Mouse (Mus musculus) left cerebral cortex, adult 2 months (tissue): Measurements from ENCODE around the gene Galnt6. TPM values are rescaled to one million over a fixed set of nuclear protein-coding genes. Genes with fewer than 3 reads are reported as not detected.
A peak's percentile ranks its signal among the peaks of the same experiment; 100 is the strongest.
"Not testable (repeated sequence)": the region's sequence is repeated elsewhere in the genome, so short reads cannot be mapped to it uniquely, and the experiment has no call there.

Source experiments
- DNase-seq, 2 experiments: peaks; one replicate each; pipeline ENCODE4 v3.0.0; 2021 to 2022; ENCODE audit warnings: low spot score in 2 of 2, mixed read lengths in 1 of 2; ENCODE audit errors: extremely low spot score in 1 of 2
- H3K27ac ChIP-seq: fragments of 200-600 bp; 2 replicates; pipeline ENCODE4 v1.8.1; 2022
- H3K4me3 ChIP-seq: fragments of 200-600 bp; 2 replicates; pipeline ENCODE4 v1.8.1; 2022
- CTCF ChIP-seq: fragments of 200-600 bp; IDR thresholded peaks from 2 replicates; pipeline ENCODE4 v1.8.1; 2022; ENCODE audit warnings: antibody characterized with exemption, mild to moderate bottlenecking, moderate library complexity
- intact Hi-C: fragments of 180-260 bp; cut with DNase I; formaldehyde crosslinking; loops from one replicate; pipeline ENCODE4 v1.15.1; 2025
- long read RNA-seq, 2 experiments: library from polyadenylated mRNA; stranded (forward); transcript quantifications; one replicate each; pipeline ENCODE4 v2.0.0; 2021; ENCODE audit warnings: borderline mapping rate in 2 of 2
- total RNA-seq, 2 experiments: library from RNA; stranded (reverse); gene quantifications; 2 replicates each; pipeline ENCODE4 v1.2.3; 2021

Galnt6 gene
- total RNA-seq: 1 to 10 TPM; 4.8 to 4.9 TPM
- long read RNA-seq, experiment 1, transcript Galnt6-201 (12 exons, 3,798 nt): major isoform, 11 of 15 reads
- long read RNA-seq, experiment 1, partial matches to known transcripts: 0 of 15 reads
- long read RNA-seq, experiment 1, other reads (novel, unspliced or antisense): 2 of 15 reads
- long read RNA-seq, experiment 2, transcript Galnt6-201 (12 exons, 3,798 nt): major isoform, 5 of 8 reads
- long read RNA-seq, experiment 2, partial matches to known transcripts: 0 of 8 reads
- long read RNA-seq, experiment 2, other reads (novel, unspliced or antisense): 0 of 8 reads

DNA sequence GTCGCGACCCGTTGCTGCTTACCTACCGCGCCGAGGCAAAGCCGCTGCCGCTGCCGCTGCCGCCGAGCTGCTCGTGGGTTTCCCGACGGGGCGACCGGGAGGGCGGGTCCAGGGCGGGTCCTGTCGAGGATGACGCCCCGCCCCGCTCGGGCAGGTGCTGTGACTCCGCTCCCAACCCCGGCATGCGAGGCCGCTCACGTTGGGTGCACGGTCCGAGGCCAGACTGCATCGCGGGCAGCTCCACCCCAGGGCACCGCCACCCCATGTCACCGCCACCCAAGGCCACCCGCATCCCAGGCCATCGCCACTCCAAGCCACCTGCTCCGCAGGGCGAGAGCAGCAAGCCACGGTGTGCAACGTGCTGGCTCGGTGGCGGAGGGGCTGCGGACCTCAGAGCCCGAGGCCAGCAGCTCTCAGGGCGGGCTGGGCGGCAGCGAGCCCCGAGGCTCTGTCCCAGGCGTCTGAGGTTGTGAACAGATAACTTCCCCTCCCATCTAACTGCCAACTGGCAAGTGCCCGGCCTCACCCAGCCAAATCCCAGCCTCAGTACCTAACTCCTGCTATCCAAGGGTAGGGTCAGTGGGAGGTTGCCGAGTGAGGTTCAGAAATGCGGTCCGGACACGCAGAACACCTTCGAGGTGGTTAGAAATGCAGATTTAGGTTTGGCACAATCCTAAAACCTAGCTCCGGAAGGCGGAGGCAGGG is at the start of gene Galnt6:
Gene Galnt6 (minus strand): TSS at position 96 of the 705 bp plus-strand sequence.
- no peak for TF ChIP-seq CTCF
- DNase-seq: no peak
- intact Hi-C loops: no loop called here
- peak within 1 kb of the TSS; percentile 26 for H3K4me3 ChIP-seq
- H3K27ac ChIP-seq: no peak within 1 kb of the TSS; the same call in 1 of the 2 replicates

GRCm38 (mm10) chr15:100777020-100778016 is 48.1 kb upstream of the Galnt6 start:
- intact Hi-C loops: no loop called here
- DNase-seq: peak; percentile 40 to 58
- Histone ChIP-seq H3K27ac (0 out of 2 replicates have a peak overlapping the region, but pooled peaks have one; percentile 19), H3K4me3 (no peak overlapping the region)
- TF ChIP-seq CTCF: no peak

DNA sequence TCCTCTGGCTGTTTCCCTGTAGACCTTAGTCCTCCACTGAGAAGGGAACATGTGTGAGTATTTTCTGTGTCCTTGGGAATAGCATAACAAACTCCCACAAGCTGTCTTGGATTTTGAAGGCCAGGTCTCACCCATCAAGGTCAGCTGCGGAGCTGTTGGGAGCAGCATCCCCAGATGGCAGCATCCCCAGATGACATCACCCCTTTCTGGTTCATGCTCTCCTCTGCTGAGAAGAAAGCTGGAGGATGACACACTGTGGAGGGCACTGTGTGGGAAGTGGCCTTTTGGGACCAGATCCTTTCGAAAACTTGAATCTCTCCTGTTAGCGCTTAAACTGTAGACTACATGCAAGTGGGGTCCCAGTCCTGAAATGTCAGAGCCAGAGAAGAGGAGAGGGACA is 47.2 kb upstream of the Galnt6 start:
- intact Hi-C loops: no loop called here
- H3K27ac ChIP-seq: 0 out of 2 replicates have a peak overlapping the region, but pooled peaks have one; percentile 19
- DNase-seq: no peak
- TF ChIP-seq CTCF: no peak
- H3K4me3 ChIP-seq: no peak overlapping the region

DNA sequence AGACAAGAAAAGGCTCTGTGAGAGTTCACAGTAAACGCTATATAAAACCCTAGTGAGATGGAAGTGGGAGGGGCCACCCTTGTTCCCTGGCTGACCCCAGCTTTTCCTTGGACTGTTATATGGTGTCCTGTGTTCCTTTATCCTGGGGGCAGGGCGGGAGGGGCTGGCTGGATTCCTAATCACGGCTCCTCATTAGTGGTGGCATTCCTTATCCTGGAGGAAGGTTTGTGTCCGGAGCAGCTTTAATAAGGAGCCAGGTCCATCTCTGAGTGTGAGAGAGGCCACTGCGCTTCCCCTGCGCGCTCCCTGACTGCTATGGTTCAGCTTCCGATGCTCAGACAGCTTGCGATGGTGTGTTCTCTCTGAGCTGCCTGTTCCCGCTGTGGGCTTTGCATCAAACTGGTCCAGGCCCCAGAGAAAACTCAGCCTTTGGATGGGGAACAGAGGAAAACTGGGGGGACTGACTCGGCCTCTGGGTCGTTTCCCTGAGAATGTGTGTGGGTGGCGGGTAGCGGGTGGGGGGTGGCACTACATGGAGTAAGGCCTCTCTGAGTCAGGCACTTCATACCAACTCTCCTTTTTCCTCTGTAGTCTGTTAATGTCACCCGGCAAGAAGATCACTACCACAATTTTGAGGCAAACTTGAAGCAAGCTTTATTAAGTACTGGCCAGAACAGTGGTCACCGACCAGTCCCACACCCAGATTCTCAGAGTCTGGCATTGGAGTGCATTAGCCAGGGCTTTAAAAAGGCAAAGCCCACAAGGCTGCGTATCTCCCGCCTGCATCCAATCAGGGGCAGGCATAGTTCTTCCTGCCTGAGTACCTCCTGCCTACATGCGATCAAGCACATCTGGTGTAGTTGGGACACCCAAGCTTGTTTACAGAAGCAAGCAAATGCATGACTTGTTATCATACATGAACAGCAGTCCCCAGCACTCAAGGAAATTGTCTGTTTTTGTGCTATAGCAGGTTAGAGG is 46.3 kb upstream of the Galnt6 start:
- Histone ChIP-seq H3K27ac (peak overlapping the region; percentile 36; the same call in 1 of the 2 replicates), H3K4me3 (no peak overlapping the region)
- no peak for DNase-seq
- TF ChIP-seq CTCF: no peak
- intact Hi-C loops: no loop called here

GRCm38 (mm10) chr15:100773859-100774258 is 44.7 kb upstream of the Galnt6 start:
- H3K4me3 ChIP-seq, DNase-seq, H3K27ac ChIP-seq, intact Hi-C loops: not testable (repeated sequence)

DNA sequence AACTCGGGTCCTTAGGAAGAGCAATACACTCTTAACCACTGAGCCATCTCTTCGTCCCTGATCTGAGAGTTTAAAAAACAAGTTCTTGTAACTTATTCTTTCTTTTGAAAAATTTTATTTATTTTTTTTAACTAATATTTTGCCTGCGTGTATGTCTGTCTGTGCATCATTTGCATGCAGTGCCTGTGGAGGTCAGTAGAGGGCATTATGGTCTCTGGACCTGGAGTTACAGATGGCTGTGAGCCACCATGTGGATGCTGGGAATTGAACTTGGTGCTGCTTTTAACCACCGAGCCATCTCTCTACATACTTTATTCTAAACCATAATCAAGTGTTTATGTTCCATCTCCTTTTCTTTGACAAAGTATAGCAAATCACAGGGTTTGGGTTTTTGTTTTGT is 43.5 kb upstream of the Galnt6 start:
- Histone ChIP-seq H3K27ac (no peak overlapping the region), H3K4me3 (no peak overlapping the region)
- intact Hi-C loops: no loop called here
- DNase-seq: no peak
- TF ChIP-seq CTCF: peak; percentile 16

- intact Hi-C loops: no loop called here
- Histone ChIP-seq H3K4me3 (no peak overlapping the region), H3K27ac (peak overlapping the region; percentile 6; the same call in 1 of the 2 replicates)
- DNase-seq: no peak
- TF ChIP-seq CTCF: no peak
Measured at GRCm38 (mm10) chr15:100770338-100770737, 41.2 kb upstream of the Galnt6 start.

GRCm38 (mm10) chr15:100769023-100769422 is 39.8 kb upstream of the Galnt6 start:
- intact Hi-C loops, H3K27ac ChIP-seq, DNase-seq, H3K4me3 ChIP-seq: not testable (repeated sequence)

DNA sequence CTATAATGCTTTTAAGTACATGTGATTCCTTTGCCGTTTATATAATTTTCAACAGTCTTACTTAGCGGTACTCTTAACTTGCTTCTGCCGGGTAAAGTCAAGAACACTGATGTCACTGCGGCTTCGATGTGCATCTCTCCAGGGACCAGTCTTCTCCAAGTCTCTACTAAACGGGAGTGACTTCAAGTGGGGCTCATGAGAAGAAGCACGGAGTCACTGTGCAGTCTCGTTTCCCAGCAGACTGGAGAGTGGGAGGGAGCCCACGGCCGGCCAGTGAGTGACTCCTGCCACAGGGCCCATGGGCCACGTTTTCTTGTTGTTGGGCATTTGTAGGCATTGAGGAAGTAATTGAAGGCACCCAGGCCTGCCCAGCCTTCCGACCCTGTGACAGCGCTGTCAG is 38.7 kb upstream of the Galnt6 start:
- intact Hi-C loops: no loop called here
- H3K27ac ChIP-seq: no peak overlapping the region
- H3K4me3 ChIP-seq: no peak overlapping the region
- no peak for DNase-seq
- no peak for TF ChIP-seq CTCF

GRCm38 (mm10) chr15:100766826-100767225 is 37.6 kb upstream of the Galnt6 start:
- TF ChIP-seq CTCF: no peak
- peak overlapping the region; percentile 40; the same call in 1 of the 2 replicates for H3K27ac ChIP-seq
- no peak overlapping the region for H3K4me3 ChIP-seq
- intact Hi-C loops: no loop called here
- no peak for DNase-seq
